Mouse (Mus musculus) CH12.LX (cell line): ENCODE measurements around the gene Gkn2. TPM values are rescaled to one million over a fixed set of nuclear protein-coding genes. Genes with fewer than 3 reads are reported as not detected.
A peak's percentile ranks its signal among the peaks of the same experiment; 100 is the strongest.

ENCODE experiments used
- DNase-seq: peaks from one replicate; pipeline ENCODE4 v3.0.0-alpha.2; 2013; ENCODE audit errors: extremely low read depth
- H3K27ac ChIP-seq: 2 replicates; pipeline ENCODE4 v1.5.1; 2012; ENCODE audit warnings: low read depth, mild to moderate bottlenecking, control low read depth, moderate library complexity; ENCODE audit not compliant: insufficient read depth
- H3K27me3 ChIP-seq: replicated peaks from 2 replicates; pipeline ENCODE3; 2012; ENCODE audit warnings: inconsistent platforms
- H3K36me3 ChIP-seq, 2 experiments: replicated peaks in 1 of 2; 2 replicates each; pipeline versions ENCODE3 to v1.6.1; 2012; ENCODE audit warnings: inconsistent platforms in 1 of 2, low read length in 1 of 2, mild to moderate bottlenecking in 1 of 2, mixed read lengths in 1 of 2, moderate library complexity in 1 of 2; ENCODE audit not compliant: control insufficient read depth in 1 of 2, insufficient read depth in 1 of 2
- H3K4me1 ChIP-seq, 2 experiments: 2 replicates each; pipeline ENCODE4 v1.6.1; 2012; ENCODE audit warnings: inconsistent platforms in 1 of 2, moderate library complexity in 1 of 2; ENCODE audit not compliant: insufficient read depth in 2 of 2, control insufficient read depth in 1 of 2
- H3K4me2 ChIP-seq: 2 replicates; pipeline ENCODE4 v1.6.1; 2012; ENCODE audit warnings: low read depth, mild to moderate bottlenecking, control low read depth; ENCODE audit not compliant: poor library complexity, insufficient read depth, severe bottlenecking
- H3K4me3 ChIP-seq, 3 experiments: fragments of 150-350 bp in 1 of 3; sonication (generic) in 1 of 3; replicated peaks in 1 of 3; 2 replicates each; pipeline versions ENCODE3 to v1.5.1; 2011 to 2012; ENCODE audit warnings: low read depth in 2 of 3, low read length in 2 of 3, mild to moderate bottlenecking in 2 of 3, moderate library complexity in 2 of 3, control low read depth in 1 of 3, improper control_type of control experiment in 1 of 3, inconsistent platforms in 1 of 3, mixed read lengths in 1 of 3; ENCODE audit not compliant: poor library complexity in 1 of 3
- H3K79me2 ChIP-seq: replicated peaks from 2 replicates; pipeline ENCODE4 v1.6.1; 2012; ENCODE audit warnings: mild to moderate bottlenecking, moderate library complexity; ENCODE audit not compliant: control insufficient read depth, poor library complexity, insufficient read depth, severe bottlenecking; ENCODE audit errors: extremely low read depth
- H3K9ac ChIP-seq: 2 replicates; pipeline ENCODE4 v1.6.1; 2012; ENCODE audit warnings: low read depth, mild to moderate bottlenecking, control low read depth, moderate library complexity; ENCODE audit not compliant: insufficient read depth
- H3K9me3 ChIP-seq: replicated peaks from 2 replicates; pipeline ENCODE3; 2012; ENCODE audit warnings: low read length, inconsistent platforms, mixed read lengths
- CHD2 ChIP-seq: IDR thresholded peaks from 2 replicates; pipeline ENCODE4 v1.6.1; 2011; ENCODE audit warnings: low read length, improper control_type of control experiment
- IRF4 ChIP-seq: IDR thresholded peaks from 2 replicates; pipeline ENCODE4 v1.6.1; 2014; ENCODE audit warnings: low read depth, mild to moderate bottlenecking, inconsistent platforms, low read length, improper control_type of control experiment
- JUND ChIP-seq: conservative IDR thresholded peaks from 2 replicates; pipeline ENCODE4 v1.6.1; 2011; ENCODE audit warnings: low read depth, low read length, improper control_type of control experiment
- MAFK ChIP-seq: IDR thresholded peaks from 2 replicates; pipeline ENCODE4 v1.6.1; 2011; ENCODE audit warnings: low read length, improper control_type of control experiment; ENCODE audit not compliant: insufficient replicate concordance
- MXI1 ChIP-seq: IDR thresholded peaks from 2 replicates; pipeline ENCODE4 v1.6.1; 2011; ENCODE audit warnings: mild to moderate bottlenecking, low read depth, low read length, improper control_type of control experiment
- NELFE ChIP-seq: IDR thresholded peaks from 2 replicates; pipeline ENCODE4 v1.6.1; 2011; ENCODE audit warnings: low read depth, low read length, improper control_type of control experiment
- PAX5 ChIP-seq: IDR thresholded peaks from 2 replicates; pipeline ENCODE4 v1.6.1; 2012; ENCODE audit warnings: low read length, inconsistent platforms, mixed read lengths
- POLR2AphosphoS2 ChIP-seq: IDR thresholded peaks from 2 replicates; pipeline ENCODE4 v1.6.1; 2011; ENCODE audit warnings: low read depth, low read length, improper control_type of control experiment
- SIN3A ChIP-seq: IDR thresholded peaks from 2 replicates; pipeline ENCODE4 v1.6.1; 2012; ENCODE audit warnings: low read length, improper control_type of control experiment, inconsistent platforms
- SMC3 ChIP-seq: IDR thresholded peaks from 2 replicates; pipeline ENCODE4 v1.6.1; 2011; ENCODE audit warnings: low read depth, low read length, improper control_type of control experiment
- TBP ChIP-seq: conservative IDR thresholded peaks from 2 replicates; pipeline ENCODE4 v1.6.1; 2011; ENCODE audit warnings: low read depth, low read length, improper control_type of control experiment
- TCF12 ChIP-seq: IDR thresholded peaks from 2 replicates; pipeline ENCODE4 v1.6.1; 2014; ENCODE audit warnings: low read depth, mild to moderate bottlenecking, inconsistent platforms, low read length, improper control_type of control experiment
- USF1 ChIP-seq: IDR thresholded peaks from 2 replicates; pipeline ENCODE4 v1.6.1; 2014; ENCODE audit warnings: low read depth, mild to moderate bottlenecking, inconsistent platforms, low read length, improper control_type of control experiment
- ZC3H11A ChIP-seq: IDR thresholded peaks from 2 replicates; pipeline ENCODE4 v1.6.1; 2012; ENCODE audit warnings: low read depth, mild to moderate bottlenecking, inconsistent platforms, low read length, improper control_type of control experiment
- ZMIZ1 ChIP-seq: IDR thresholded peaks from 2 replicates; pipeline ENCODE4 v1.6.1; 2012; ENCODE audit warnings: low read depth, mild to moderate bottlenecking, inconsistent platforms, low read length, improper control_type of control experiment
- ZNF384 ChIP-seq: IDR thresholded peaks from 2 replicates; pipeline ENCODE4 v1.6.1; 2012; ENCODE audit warnings: low read depth, low read length, improper control_type of control experiment, inconsistent platforms
- dilution Hi-C: fragments of 300-500 bp; cut with MboI; formaldehyde crosslinking; loops from 2 replicates; pipeline ENCODE4 v1.14.3; 2020; ENCODE audit warnings: low sequenced_read_pairs; ENCODE audit not compliant: extremely low pct_unique_long_range_greater_than_20kb, extremely low pct_ligation_motif_present
- in situ Hi-C: fragments of 300-500 bp; cut with MboI; formaldehyde crosslinking; loops from 3 replicates; pipeline ENCODE4 v1.14.3; 2019; ENCODE audit warnings: low sequenced_read_pairs, low pct_ligation_motif_present, low pct_unique_long_range_greater_than_20kb, mixed read lengths
- polyA plus RNA-seq: library from polyadenylated mRNA; unstranded; fragments of >175 nt; gene quantifications from 2 replicates; pipeline ENCODE4 v1.2.1, GENCODE M21; 2012; ENCODE audit warnings: low read depth; ENCODE audit not compliant: insufficient read length
- total RNA-seq, 2 experiments: library from RNA; depleted of rRNA; stranded (reverse); fragments of 300-350 nt in 1 of 2; fragments of >200 nt in 1 of 2; gene quantifications; 2 replicates each; pipeline ENCODE4 v1.2.3; 2012 to 2014

Gkn2 gene
- total and polyA plus RNA-seq, 3 experiments, result not detected

DNA sequence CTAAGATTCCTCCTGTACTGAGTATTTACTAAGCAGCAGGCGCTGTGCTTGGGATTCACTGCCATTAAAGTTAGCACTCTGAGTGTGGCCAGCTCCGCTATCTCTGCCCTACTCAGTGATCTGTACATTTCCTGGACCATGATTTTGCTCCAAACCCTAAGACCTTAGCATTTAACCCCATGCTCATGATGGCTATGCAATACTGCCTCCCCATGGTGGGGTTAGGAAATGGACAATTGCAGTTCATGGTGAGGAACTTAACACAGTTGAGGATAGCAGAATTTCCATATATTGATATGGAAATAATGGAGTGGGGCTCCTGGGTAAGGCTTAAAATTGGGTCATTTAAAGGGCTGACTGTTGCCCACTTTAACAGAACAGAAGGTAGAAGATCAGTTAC lies 49.8 kb upstream of the Gkn2 start (continued):
- peak; percentile 92 for TF ChIP-seq SMC3

- in situ Hi-C loops, result loop anchor here (5.0 kb wide), 1 partner anchor 225 kb away; the partner anchor contains the start of gene D6Ertd527e
- H3K4me1 ChIP-seq, result no peaks in the 10 kb centered on the region
- H3K27ac ChIP-seq, result no peak overlapping the region
- H3K4me3 ChIP-seq, result no peak overlapping the region
- no peak overlapping the region for H3K9ac ChIP-seq
- H3K4me2 ChIP-seq, result no peak overlapping the region
- H3K79me2 ChIP-seq, result no peaks in the 10 kb centered on the region
- H3K36me3 ChIP-seq, result no peaks in the 10 kb centered on the region
- DNase-seq, result no peak
- H3K27me3 ChIP-seq, result no peaks in the 10 kb centered on the region
- no peaks in the 10 kb centered on the region for H3K9me3 ChIP-seq
- dilution Hi-C loops, result no loop called here
- no peak for TF ChIP-seq SIN3A
- no peak for TF ChIP-seq CHD2
- no peak for TF ChIP-seq MAFK
- TF ChIP-seq TCF12, result no peak
- TF ChIP-seq PAX5, result no peak
- no peak for TF ChIP-seq IRF4
- no peak for TF ChIP-seq NELFE
- TF ChIP-seq SMC3, result no peak
- TF ChIP-seq ZC3H11A, result no peak
Measured at GRCm38 (mm10) chr6:87326932-87327331, 46.2 kb upstream of the Gkn2 start.

DNA sequence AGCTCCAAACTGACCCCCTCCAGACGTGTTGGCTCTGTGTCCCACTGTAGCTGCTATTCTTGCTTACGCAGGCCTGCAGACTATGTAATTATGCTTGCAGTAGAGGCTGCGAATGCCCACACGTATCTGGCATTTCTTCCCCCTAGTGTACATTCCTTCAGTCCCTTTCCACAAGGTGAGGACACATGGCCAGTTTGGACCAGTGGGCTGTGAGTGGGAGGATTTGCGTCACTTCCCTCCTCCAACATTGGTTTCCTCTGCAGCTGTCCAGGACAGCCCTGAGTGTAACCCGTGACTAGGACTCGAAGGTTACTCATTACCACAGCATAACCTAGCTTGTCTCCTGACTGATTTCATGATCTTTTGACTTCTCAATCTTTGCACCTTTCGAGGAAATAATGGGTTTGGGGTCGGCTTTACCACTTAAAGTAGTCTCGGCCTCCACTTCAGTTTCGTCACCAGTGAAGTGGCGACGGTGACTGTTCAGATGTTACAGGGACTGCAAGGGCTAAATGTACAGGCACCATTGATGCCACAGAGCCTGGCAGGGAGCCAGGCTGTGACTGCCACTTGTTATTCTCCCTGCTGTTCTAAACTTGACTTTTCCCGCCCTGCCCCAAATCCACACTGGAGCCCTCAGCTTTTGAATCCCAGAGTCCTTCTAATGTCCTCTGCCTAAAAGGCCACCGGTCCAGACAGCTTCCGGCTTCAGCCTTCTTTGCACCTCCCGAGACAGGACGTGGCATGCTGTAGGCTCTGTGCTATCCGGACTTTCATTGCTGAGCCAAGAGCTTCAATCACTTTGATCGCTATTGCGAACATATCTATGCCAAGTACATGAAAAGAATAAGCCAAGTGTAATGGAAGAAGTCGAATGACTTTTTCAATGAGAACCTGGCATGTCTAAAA lies 44.6 kb upstream of the Gkn2 start:
- H3K36me3 ChIP-seq, result no peaks in the 10 kb centered on the region
- no peak for TF ChIP-seq ZMIZ1
- TF ChIP-seq POLR2AphosphoS2, result no peak
- no peak for TF ChIP-seq NELFE
- no peak for TF ChIP-seq IRF4
- TF ChIP-seq ZNF384, result no peak
- no peak for TF ChIP-seq TBP
- TF ChIP-seq USF1, result no peak
- TF ChIP-seq MXI1, result no peak
- TF ChIP-seq JUND, result no peak
- TF ChIP-seq, all 38 proteins: peak for 0
- H3K4me2 ChIP-seq, result no peak overlapping the region
- H3K9me3 ChIP-seq, result no peaks in the 10 kb centered on the region
- no peak for DNase-seq
- H3K27me3 ChIP-seq, result no peaks in the 10 kb centered on the region
- no peak overlapping the region for H3K27ac ChIP-seq
- dilution Hi-C loops, result no loop called here
- no peak overlapping the region for H3K9ac ChIP-seq
- in situ Hi-C loops, result loop anchor here (5.0 kb wide), 1 partner anchor 226 kb away; the partner anchor contains the start of gene D6Ertd527e
- H3K79me2 ChIP-seq, result no peaks in the 10 kb centered on the region
- H3K4me1 ChIP-seq, result no peaks in the 10 kb centered on the region
- no peak overlapping the region for H3K4me3 ChIP-seq
